Mouse (Mus musculus) bone marrow macrophage, adult 2 months (primary cell): Measurements from ENCODE around the gene Ostm1.

ENCODE experiments used
- CTCF ChIP-seq: IDR thresholded peaks from 2 replicates; pipeline ENCODE4 v1.5.1; 2012; ENCODE audit warnings: low read depth, mild to moderate bottlenecking, low read length, moderate library complexity
- POLR2A ChIP-seq: IDR thresholded peaks from 2 replicates; pipeline ENCODE4 v1.6.1; 2012; ENCODE audit warnings: mild to moderate bottlenecking, low read depth, low read length, borderline replicate concordance

DNA sequence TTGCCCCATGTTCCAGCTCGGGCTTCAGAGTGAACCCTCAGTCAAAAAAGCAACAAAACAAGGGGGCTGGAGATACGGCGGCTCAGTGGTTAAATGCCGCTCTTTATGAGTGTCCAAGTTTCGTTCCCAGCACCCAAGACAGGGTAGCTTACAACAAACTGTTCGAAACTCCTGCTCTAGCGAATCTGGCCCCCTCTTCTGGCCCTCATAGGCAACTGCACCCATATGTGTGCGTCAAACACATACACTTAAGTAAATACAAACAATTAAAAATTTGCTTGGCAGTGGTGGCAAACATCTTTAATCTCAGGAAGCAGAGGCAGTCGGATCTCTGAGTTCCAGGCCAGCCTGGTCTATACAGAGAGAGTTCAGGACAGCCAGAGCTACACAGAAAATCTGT lies 60.0 kb downstream of the Ostm1 start:
- TF ChIP-seq CTCF (no peak), POLR2A (no peak)
